Mouse (Mus musculus): Measurements from ENCODE around the gene Lrrc55. TPM values are rescaled to one million over a fixed set of nuclear protein-coding genes. Genes with fewer than 3 reads are reported as not detected.

Lrrc55 gene
- polyA plus RNA-seq, 1 experiment, result 5.2 TPM

- no peaks in the 10 kb centered on the region for H3K27me3 ChIP-seq (ENCODE audit: control insufficient read depth, insufficient read depth, low read length)
- H3K4me3 ChIP-seq (ENCODE audit: control insufficient read depth, low read depth, low read length), result no peak overlapping the region
- no peak overlapping the region for H3K27ac ChIP-seq (ENCODE audit: control insufficient read depth, insufficient read depth, low read depth, low read length)
- no peak for TF ChIP-seq CTCF (IDR thresholded peaks at IDR 0.05; ENCODE audit: control insufficient read depth, insufficient read depth, insufficient replicate concordance, low read depth, low read length)
- no peak for TF ChIP-seq POLR2A (IDR thresholded peaks at IDR 0.05; ENCODE audit: control insufficient read depth, low read depth, low read length)
- H3K4me1 ChIP-seq (ENCODE audit: control insufficient read depth, insufficient read depth, low read length), result peaks cover 2% of the 10 kb centered on the region
- no peaks in the 10 kb centered on the region for H3K36me3 ChIP-seq (ENCODE audit: control insufficient read depth, insufficient read depth, low read length)
These were observed 57.2 kb downstream of the Lrrc55 start for GRCm38 (mm10) chr2:85139846-85140245.

GRCm38 (mm10) chr2:85139393-85139792 lies 57.6 kb downstream of the Lrrc55 start:
- Histone ChIP-seq H3K36me3 (ENCODE audit: control insufficient read depth, insufficient read depth, low read length) (no peaks in the 10 kb centered on the region), H3K4me1 (ENCODE audit: control insufficient read depth, insufficient read depth, low read length) (peaks cover 2% of the 10 kb centered on the region), H3K4me3 (ENCODE audit: control insufficient read depth, low read depth, low read length) (no peak overlapping the region), H3K27me3 (ENCODE audit: control insufficient read depth, insufficient read depth, low read length) (no peaks in the 10 kb centered on the region), H3K27ac (ENCODE audit: control insufficient read depth, insufficient read depth, low read depth, low read length) (no peak overlapping the region)
- TF ChIP-seq CTCF (IDR thresholded peaks at IDR 0.05; ENCODE audit: control insufficient read depth, insufficient read depth, insufficient replicate concordance, low read depth, low read length) (no peak), POLR2A (IDR thresholded peaks at IDR 0.05; ENCODE audit: control insufficient read depth, low read depth, low read length) (no peak)

GRCm38 (mm10) chr2:85138143-85138542 lies 58.9 kb downstream of the Lrrc55 start:
- TF ChIP-seq POLR2A (IDR thresholded peaks at IDR 0.05; ENCODE audit: control insufficient read depth, low read depth, low read length) (no peak), CTCF (IDR thresholded peaks at IDR 0.05; ENCODE audit: control insufficient read depth, insufficient read depth, insufficient replicate concordance, low read depth, low read length) (no peak)
- Histone ChIP-seq H3K27me3 (ENCODE audit: control insufficient read depth, insufficient read depth, low read length) (no peaks in the 10 kb centered on the region), H3K4me3 (ENCODE audit: control insufficient read depth, low read depth, low read length) (no peak overlapping the region), H3K36me3 (ENCODE audit: control insufficient read depth, insufficient read depth, low read length) (no peaks in the 10 kb centered on the region), H3K27ac (ENCODE audit: control insufficient read depth, insufficient read depth, low read depth, low read length) (no peak overlapping the region), H3K4me1 (ENCODE audit: control insufficient read depth, insufficient read depth, low read length) (peaks cover 2% of the 10 kb centered on the region)

GRCm38 (mm10) chr2:85137601-85138140 lies 59.3 kb downstream of the Lrrc55 start:
- Histone ChIP-seq H3K27me3 (ENCODE audit: control insufficient read depth, insufficient read depth, low read length) (no peaks in the 10 kb centered on the region), H3K4me3 (ENCODE audit: control insufficient read depth, low read depth, low read length) (no peak overlapping the region), H3K4me1 (ENCODE audit: control insufficient read depth, insufficient read depth, low read length) (peaks cover 2% of the 10 kb centered on the region), H3K36me3 (ENCODE audit: control insufficient read depth, insufficient read depth, low read length) (no peaks in the 10 kb centered on the region), H3K27ac (ENCODE audit: control insufficient read depth, insufficient read depth, low read depth, low read length) (no peak overlapping the region)
- TF ChIP-seq POLR2A (IDR thresholded peaks at IDR 0.05; ENCODE audit: control insufficient read depth, low read depth, low read length), result no peak
- no peak for TF ChIP-seq CTCF (IDR thresholded peaks at IDR 0.05; ENCODE audit: control insufficient read depth, insufficient read depth, insufficient replicate concordance, low read depth, low read length)

- Histone ChIP-seq H3K27ac (ENCODE audit: control insufficient read depth, insufficient read depth, low read depth, low read length) (no peak overlapping the region), H3K27me3 (ENCODE audit: control insufficient read depth, insufficient read depth, low read length) (no peaks in the 10 kb centered on the region), H3K36me3 (ENCODE audit: control insufficient read depth, insufficient read depth, low read length) (no peaks in the 10 kb centered on the region), H3K4me1 (ENCODE audit: control insufficient read depth, insufficient read depth, low read length) (peaks cover 2% of the 10 kb centered on the region), H3K4me3 (ENCODE audit: control insufficient read depth, low read depth, low read length) (no peak overlapping the region)
- TF ChIP-seq POLR2A (IDR thresholded peaks at IDR 0.05; ENCODE audit: control insufficient read depth, low read depth, low read length) (no peak), CTCF (IDR thresholded peaks at IDR 0.05; ENCODE audit: control insufficient read depth, insufficient read depth, insufficient replicate concordance, low read depth, low read length) (no peak)
These were observed 60.0 kb downstream of the Lrrc55 start for GRCm38 (mm10) chr2:85136831-85137520.

GRCm38 (mm10) chr2:85136089-85136488 lies 60.9 kb downstream of the Lrrc55 start, which contains the start of gene Aplnr:
Gene Aplnr (plus strand): TSS chr2:85136225.
- H3K27ac ChIP-seq (ENCODE audit: control insufficient read depth, insufficient read depth, low read depth, low read length), result no peak within 1 kb of the TSS
- H3K4me3 ChIP-seq (ENCODE audit: control insufficient read depth, low read depth, low read length), result no peak within 1 kb of the TSS
- TF ChIP-seq CTCF (IDR thresholded peaks at IDR 0.05; ENCODE audit: control insufficient read depth, insufficient read depth, insufficient replicate concordance, low read depth, low read length) (no peak), POLR2A (IDR thresholded peaks at IDR 0.05; ENCODE audit: control insufficient read depth, low read depth, low read length) (no peak)
- no peaks in the 10 kb centered on the region for H3K27me3 ChIP-seq (ENCODE audit: control insufficient read depth, insufficient read depth, low read length)
- no peaks in the 10 kb centered on the region for H3K36me3 ChIP-seq (ENCODE audit: control insufficient read depth, insufficient read depth, low read length)
- peaks cover 2% of the 10 kb centered on the region for H3K4me1 ChIP-seq (ENCODE audit: control insufficient read depth, insufficient read depth, low read length)

- Histone ChIP-seq H3K27me3 (ENCODE audit: control insufficient read depth, insufficient read depth, low read length) (no peaks in the 10 kb centered on the region), H3K36me3 (ENCODE audit: control insufficient read depth, insufficient read depth, low read length) (no peaks in the 10 kb centered on the region), H3K4me1 (ENCODE audit: control insufficient read depth, insufficient read depth, low read length) (peaks cover 2% of the 10 kb centered on the region), H3K4me3 (ENCODE audit: control insufficient read depth, low read depth, low read length) (no peak overlapping the region), H3K27ac (ENCODE audit: control insufficient read depth, insufficient read depth, low read depth, low read length) (no peak overlapping the region)
- TF ChIP-seq POLR2A (IDR thresholded peaks at IDR 0.05; ENCODE audit: control insufficient read depth, low read depth, low read length) (no peak), CTCF (IDR thresholded peaks at IDR 0.05; ENCODE audit: control insufficient read depth, insufficient read depth, insufficient replicate concordance, low read depth, low read length) (no peak)
These were observed 61.9 kb downstream of the Lrrc55 start for GRCm38 (mm10) chr2:85135099-85135498.
